Mouse (Mus musculus) megakaryocyte, embryonic 14.5 days (primary cell): ENCODE measurements around the gene Grtp1.

Source experiments
- FLI1 ChIP-seq: IDR thresholded peaks from 2 replicates; pipeline ENCODE4 v1.6.1; 2012; ENCODE audit warnings: low read length, inconsistent platforms, mixed read lengths
- GATA1 ChIP-seq: IDR thresholded peaks from 3 replicates; pipeline ENCODE4 v1.6.1; 2012; ENCODE audit warnings: mixed read lengths, low read length, inconsistent platforms, borderline replicate concordance

GRCm38 (mm10) chr8:13150929-13151328 is 49.5 kb downstream of the Grtp1 start:
- TF ChIP-seq GATA1 (no peak), FLI1 (no peak)
